Mouse (Mus musculus) G1E (cell line): ENCODE measurements around the gene Ext2.

Experiments used
- CTCF ChIP-seq: IDR thresholded peaks from 2 replicates; pipeline ENCODE4 v1.5.1; 2012; ENCODE audit warnings: low read depth, low read length, inconsistent platforms, mixed read lengths
- GATA1 ChIP-seq: IDR thresholded peaks from 2 replicates; pipeline ENCODE4 v1.6.1; 2012; ENCODE audit warnings: borderline replicate concordance, low read length, inconsistent platforms, mixed read lengths
- POLR2AphosphoS5 ChIP-seq: IDR thresholded peaks from 2 replicates; pipeline ENCODE4 v1.6.1; 2012; ENCODE audit warnings: low read depth, low read length, inconsistent platforms; ENCODE audit not compliant: insufficient replicate concordance

GRCm38 (mm10) chr2:93754366-93754765, 68.0 kb downstream of the Ext2 start:
- TF ChIP-seq CTCF (no peak), GATA1 (no peak), POLR2AphosphoS5 (no peak)
